Mouse (Mus musculus) lung, adult 2 months (tissue): ENCODE results near the gene Iqce.

Source experiments
- CTCF ChIP-seq: fragments of 200-500 bp; IDR thresholded peaks from 2 replicates; pipeline ENCODE4 v1.5.1; 2011; ENCODE audit warnings: mild to moderate bottlenecking, low read length, control low read depth; ENCODE audit not compliant: insufficient read depth
- POLR2A ChIP-seq: fragments of 200-500 bp; IDR thresholded peaks from 2 replicates; pipeline ENCODE4 v1.6.1; 2011; ENCODE audit warnings: low read depth, mild to moderate bottlenecking, control low read depth, low read length, borderline replicate concordance; ENCODE audit errors: extremely low read depth

DNA sequence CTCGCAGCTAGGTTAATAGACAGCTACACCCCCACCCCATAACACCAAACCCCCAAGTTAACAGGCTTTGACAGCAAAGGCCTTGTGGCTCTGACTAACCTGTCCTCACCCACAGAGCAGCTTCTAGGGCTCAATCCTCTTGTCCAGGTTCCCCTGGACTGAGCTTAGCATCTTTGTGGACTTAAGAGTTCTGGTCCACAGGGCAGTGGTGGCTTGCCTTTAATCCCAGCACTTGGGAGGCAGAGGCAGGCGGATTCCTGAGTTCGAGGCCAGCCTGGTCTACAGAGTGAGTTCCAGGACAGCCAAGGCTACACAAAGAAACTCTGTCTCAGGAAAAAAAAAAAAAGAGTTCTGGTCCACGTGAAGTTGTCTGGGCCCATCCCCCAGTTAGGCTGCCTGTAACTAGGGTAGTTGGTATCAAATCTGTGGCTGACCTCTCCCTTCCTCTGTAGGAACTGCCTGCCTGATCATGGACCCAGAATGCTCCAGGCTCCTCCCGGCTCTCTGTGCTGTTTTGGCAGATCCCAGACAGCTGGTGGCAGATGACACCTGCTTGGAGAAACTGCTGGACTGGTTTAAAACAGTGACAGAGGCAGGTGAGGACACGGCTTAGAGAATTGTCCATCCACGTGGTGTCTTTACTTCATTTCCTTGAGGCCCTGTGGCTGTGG is 3.5 kb upstream of the Iqce start:
- TF ChIP-seq CTCF (no peak), POLR2A (no peak)
